Mouse (Mus musculus): Measurements from ENCODE around the gene Cog8. TPM values are rescaled to one million over a fixed set of nuclear protein-coding genes. Genes with fewer than 3 reads are reported as not detected.
"Not testable (repeated sequence)": the region's sequence is repeated elsewhere in the genome, so short reads cannot be mapped to it uniquely, and the experiment has no call there.

The Cog8 gene
- total RNA-seq, 2 experiments from 2014 or later: 24.9 to 27.8 TPM

DNA sequence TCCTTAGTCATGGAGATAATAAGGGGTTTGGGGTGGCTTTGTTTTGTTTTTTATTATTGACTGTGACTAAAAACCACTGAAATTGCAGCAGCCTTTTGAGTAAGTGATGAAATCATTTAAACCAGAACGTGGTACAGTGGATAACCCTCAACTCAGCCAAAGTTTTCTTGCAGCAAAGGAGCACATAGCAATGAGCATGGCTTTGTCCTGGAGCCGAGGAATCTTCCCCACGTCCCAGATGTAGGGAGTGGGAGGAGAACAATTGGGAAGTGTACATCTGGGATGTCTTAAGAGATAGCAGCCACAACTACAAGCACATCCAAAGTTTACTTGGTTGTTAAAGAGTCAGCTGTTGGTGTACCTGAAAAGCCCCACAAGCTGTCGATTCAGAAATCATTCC is 59.1 kb downstream of the Cog8 start:
- DNase-seq (ENCODE audit: extremely low spot score in 1 of 2, low spot score in 2 of 2): no peak
- no peak for TF ChIP-seq CTCF (IDR thresholded peaks at IDR 0.05)
- H3K4me3 ChIP-seq: no peak overlapping the region
- intact Hi-C loops (cut with DNase I): no loop called here
- H3K27ac ChIP-seq: no peak overlapping the region

DNA sequence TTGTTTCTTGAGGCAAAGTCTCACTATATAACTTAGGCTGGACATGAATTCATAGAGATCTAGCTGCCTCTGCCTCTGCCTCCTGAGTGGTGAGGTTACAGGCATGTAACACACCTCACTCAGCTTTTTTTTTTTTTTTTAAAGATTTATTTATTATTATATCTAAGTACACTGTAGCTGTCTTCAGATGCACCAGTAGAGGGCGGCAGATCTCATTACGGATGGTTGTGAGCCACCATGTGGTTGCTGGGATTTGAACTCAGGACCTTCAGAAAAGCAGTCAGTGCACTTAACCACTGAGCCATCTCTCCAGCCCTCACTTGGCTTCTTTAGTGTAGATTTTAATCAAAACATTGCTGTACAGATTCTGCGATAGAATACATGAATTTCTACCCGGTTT is 60.1 kb downstream of the Cog8 start:
- H3K4me3 ChIP-seq; DNase-seq (ENCODE audit: extremely low spot score in 1 of 2, low spot score in 2 of 2); H3K27ac ChIP-seq; intact Hi-C loops (cut with DNase I): not testable (repeated sequence)
- peak; percentile 36 for TF ChIP-seq CTCF (IDR thresholded peaks at IDR 0.05)

Small RNAs within 50 kb of the gene (microRNA-seq; reads per million reads assigned to microRNA genes)
- gene Mir7075: 0.72 to 1.2 reads per million in 2 experiments

Other genes starting within 250 kb of the Cog8 start
- gene Has3, start 186.4 kb downstream of the Cog8 start, total RNA-seq (2021): 1 to 10 TPM; 1.7 to 2.0 TPM
- 10 to 100 TPM; 36.4 to 39.4 TPM for gene Utp4, start 163.1 kb downstream of the Cog8 start, total RNA-seq (2021)
- 10 to 100 TPM; 20.2 to 26.5 TPM for gene Sntb2, start 120.9 kb downstream of the Cog8 start, total RNA-seq (2021)
- 100 to 1,000 TPM; 107 to 132 TPM for gene Vps4a, start 25.5 kb downstream of the Cog8 start, total RNA-seq (2021)
- 10 to 100 TPM; 24.4 to 25.9 TPM for gene Pdf, start 8.1 kb downstream of the Cog8 start, total RNA-seq (2021)
- 10 to 100 TPM; 40.9 to 42.4 TPM for gene Nip7, start 188 bp upstream of the Cog8 start, total RNA-seq (2021)
- gene Tmed6, start 9.0 kb upstream of the Cog8 start, total RNA-seq (2021): not detected
- gene Terf2, start 39.9 kb upstream of the Cog8 start, total RNA-seq (2021): 10 to 100 TPM; 39.1 to 39.2 TPM
- 10 to 100 TPM; 92.3 to 93.6 TPM for gene Cyb5b, start 94.0 kb upstream of the Cog8 start, total RNA-seq (2021)
- 10 to 100 TPM; 54.8 to 60.3 TPM for gene Nfat5, start 236.8 kb upstream of the Cog8 start, total RNA-seq (2021)

Measured in left cerebral cortex, adult 2 months (tissue).